Mouse (Mus musculus): ENCODE results near the gene Zfp36l1. TPM values are rescaled to one million over a fixed set of nuclear protein-coding genes. Genes with fewer than 3 reads are reported as not detected.
"Not testable (repeated sequence)": the region's sequence is repeated elsewhere in the genome, so short reads cannot be mapped to it uniquely, and the experiment has no call there.

Zfp36l1 gene
- polyA plus RNA-seq, 1 experiment from 2014 or later = 96.4 TPM

- peak; percentile 56 for DNase-seq (ENCODE audit: low spot score)
- Histone ChIP-seq H3K4me3 (peak overlapping the region; percentile 84), H3K4me1 (peaks cover 49% of the 10 kb centered on the region), H3K27ac (peak overlapping the region; percentile 99), H3K27me3 (ENCODE audit: low read depth, poor library complexity, severe bottlenecking) (no peaks in the 10 kb centered on the region), H3K9me3 (replicated peaks) (no peaks in the 10 kb centered on the region), H3K36me3 (peaks cover 33% of the 10 kb centered on the region)
- WGBS = 0% methylated on average over 26 of the region's 26 CpGs
These were observed 647 bp downstream of the Zfp36l1 start for GRCm38 (mm10) chr12:80112071-80112660.

DNA sequence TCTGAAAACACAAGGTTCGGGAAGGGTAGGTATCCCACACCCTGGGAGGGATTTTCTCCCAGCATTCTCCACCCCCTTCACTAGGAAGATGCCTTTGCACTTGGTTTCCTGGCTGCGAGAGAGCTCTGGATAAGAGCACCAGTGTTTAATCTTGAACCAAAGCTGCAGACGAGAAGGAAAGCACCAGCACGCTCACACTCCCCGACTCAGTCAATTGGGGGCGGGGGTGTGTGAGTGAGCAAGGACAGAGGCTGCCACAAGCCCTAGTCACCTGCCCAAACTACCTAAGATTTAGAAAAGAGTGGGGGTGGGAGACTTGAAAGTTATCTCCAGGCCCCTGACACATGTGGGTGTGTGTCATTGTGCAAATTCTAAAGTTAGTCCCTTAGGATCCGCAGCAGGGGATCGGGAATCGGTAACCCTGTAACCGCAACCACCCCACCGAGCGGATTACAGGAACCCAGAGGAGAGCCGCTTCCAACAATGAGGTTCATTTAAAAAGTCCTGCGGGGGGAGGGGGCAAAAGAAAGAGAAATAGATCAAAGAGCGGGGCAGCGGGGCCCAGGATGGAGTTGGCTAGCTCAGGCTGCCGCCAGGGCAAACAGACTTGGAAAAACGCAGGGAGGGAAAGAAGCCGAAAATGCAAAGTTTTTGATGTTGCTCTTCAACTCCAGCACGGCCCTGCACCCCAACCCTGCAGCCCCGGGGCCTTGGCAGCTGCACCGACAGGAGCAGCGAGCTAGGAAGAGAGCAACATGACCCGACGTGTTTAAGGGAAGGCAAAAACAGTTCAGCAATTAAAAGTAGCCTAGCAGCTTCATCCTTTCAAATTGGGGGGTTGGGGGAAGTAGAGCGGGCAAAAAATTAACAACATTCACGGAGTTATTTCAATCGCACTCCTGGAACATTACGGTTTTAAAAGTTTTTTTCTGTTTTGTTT is 1.4 kb downstream of the Zfp36l1 start:
- Histone ChIP-seq H3K4me1 (peaks cover 45% of the 10 kb centered on the region), H3K27me3 (ENCODE audit: low read depth, poor library complexity, severe bottlenecking) (no peaks in the 10 kb centered on the region), H3K9me3 (replicated peaks) (no peaks in the 10 kb centered on the region), H3K4me3 (peak overlapping the region; percentile 84), H3K27ac (peak overlapping the region; percentile 99), H3K36me3 (peaks cover 41% of the 10 kb centered on the region)
- DNase-seq (ENCODE audit: low spot score) = peak; percentile 69
- under 1% methylated on average over 29 of the region's 29 CpGs for WGBS

DNA sequence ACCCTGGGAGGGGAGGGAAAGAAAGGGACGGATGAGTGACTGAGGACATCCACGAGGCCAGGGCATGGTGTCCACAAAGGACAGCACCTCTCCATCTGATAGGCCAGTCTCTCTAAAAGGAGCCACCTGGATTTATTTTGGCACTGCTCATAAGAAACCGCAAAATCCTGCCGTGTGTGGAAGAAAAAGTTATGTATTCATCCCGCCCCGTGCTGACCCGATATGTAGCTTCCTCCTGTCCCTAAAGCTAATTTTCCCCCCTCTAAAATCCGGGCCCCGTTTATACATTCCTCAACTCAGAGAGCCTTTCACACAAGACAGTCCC is 2.3 kb downstream of the Zfp36l1 start:
- H3K4me3 ChIP-seq = peak overlapping the region; percentile 84
- no peak for DNase-seq (ENCODE audit: low spot score)
- H3K36me3 ChIP-seq = peaks cover 42% of the 10 kb centered on the region
- H3K9me3 ChIP-seq (replicated peaks) = no peaks in the 10 kb centered on the region
- H3K27ac ChIP-seq = peak overlapping the region; percentile 99
- no peaks in the 10 kb centered on the region for H3K27me3 ChIP-seq (ENCODE audit: low read depth, poor library complexity, severe bottlenecking)
- H3K4me1 ChIP-seq = peaks cover 36% of the 10 kb centered on the region
- WGBS = under 1% methylated on average over 9 of the region's 9 CpGs

- peak; percentile 74 for DNase-seq (ENCODE audit: low spot score)
- Histone ChIP-seq H3K4me1 (peaks cover 35% of the 10 kb centered on the region), H3K9me3 (replicated peaks) (no peaks in the 10 kb centered on the region), H3K4me3 (peak overlapping the region; percentile 84), H3K36me3 (peaks cover 46% of the 10 kb centered on the region), H3K27ac (peak overlapping the region; percentile 99), H3K27me3 (ENCODE audit: low read depth, poor library complexity, severe bottlenecking) (no peaks in the 10 kb centered on the region)
- WGBS = 5% methylated on average over 53 of the region's 53 CpGs
These were observed 2.9 kb downstream of the Zfp36l1 start for GRCm38 (mm10) chr12:80109753-80110545.

DNA sequence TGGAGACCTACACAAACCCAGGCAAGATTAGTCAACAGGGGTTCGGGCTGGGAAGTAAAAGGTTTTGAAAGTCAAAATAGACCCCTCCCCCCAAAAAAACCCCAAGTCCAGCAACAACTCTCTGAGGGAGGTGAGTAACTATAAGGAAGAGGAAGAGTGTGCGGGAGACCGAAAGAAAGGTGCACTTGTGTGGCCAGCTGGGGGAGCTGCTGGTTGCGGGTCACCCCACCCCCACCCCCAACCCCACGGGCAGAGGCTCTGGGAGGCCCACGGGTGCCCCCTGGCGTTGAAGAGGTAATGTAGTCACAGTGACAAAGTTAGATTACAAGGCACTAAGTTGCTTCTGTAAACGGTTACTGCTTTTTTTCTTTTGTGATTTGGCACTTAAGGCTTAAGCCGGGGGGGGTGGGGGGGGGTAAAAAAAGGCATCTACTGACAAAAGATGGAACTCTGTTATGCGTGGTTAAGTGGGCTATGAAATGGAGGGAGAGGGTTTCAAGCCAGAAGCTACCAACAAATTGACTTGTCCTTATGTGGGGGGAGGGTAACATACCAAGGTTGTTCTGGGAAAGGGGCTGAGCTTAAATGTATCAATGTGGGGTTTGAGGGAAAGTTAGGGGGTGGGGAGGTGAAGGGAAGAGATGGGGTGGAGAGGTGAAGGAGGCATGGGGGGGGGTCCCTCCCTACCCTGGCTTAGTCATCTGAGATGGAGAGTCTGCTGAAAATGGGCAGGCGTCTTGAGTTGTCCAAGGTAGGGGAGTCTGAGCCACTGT is 3.7 kb downstream of the Zfp36l1 start:
- H3K9me3 ChIP-seq (replicated peaks); H3K27me3 ChIP-seq (ENCODE audit: low read depth, poor library complexity, severe bottlenecking): not testable (repeated sequence)
- Histone ChIP-seq H3K4me3 (peak overlapping the region; percentile 84), H3K36me3 (peaks cover 46% of the 10 kb centered on the region), H3K4me1 (peaks cover 27% of the 10 kb centered on the region), H3K27ac (peak overlapping the region; percentile 99)
- peak; percentile 91 for DNase-seq (ENCODE audit: low spot score)
- WGBS = 24% methylated on average over 11 of the region's 11 CpGs

- Histone ChIP-seq H3K9me3 (replicated peaks) (no peaks in the 10 kb centered on the region), H3K4me3 (no peak overlapping the region), H3K27ac (no peak overlapping the region), H3K36me3 (peaks cover 46% of the 10 kb centered on the region), H3K27me3 (ENCODE audit: low read depth, poor library complexity, severe bottlenecking) (no peaks in the 10 kb centered on the region), H3K4me1 (peaks cover 30% of the 10 kb centered on the region)
- WGBS = 89% methylated on average over 3 of the region's 3 CpGs
- DNase-seq (ENCODE audit: low spot score) = no peak
These were observed 5.7 kb downstream of the Zfp36l1 start for GRCm38 (mm10) chr12:80106896-80107667.

DNA sequence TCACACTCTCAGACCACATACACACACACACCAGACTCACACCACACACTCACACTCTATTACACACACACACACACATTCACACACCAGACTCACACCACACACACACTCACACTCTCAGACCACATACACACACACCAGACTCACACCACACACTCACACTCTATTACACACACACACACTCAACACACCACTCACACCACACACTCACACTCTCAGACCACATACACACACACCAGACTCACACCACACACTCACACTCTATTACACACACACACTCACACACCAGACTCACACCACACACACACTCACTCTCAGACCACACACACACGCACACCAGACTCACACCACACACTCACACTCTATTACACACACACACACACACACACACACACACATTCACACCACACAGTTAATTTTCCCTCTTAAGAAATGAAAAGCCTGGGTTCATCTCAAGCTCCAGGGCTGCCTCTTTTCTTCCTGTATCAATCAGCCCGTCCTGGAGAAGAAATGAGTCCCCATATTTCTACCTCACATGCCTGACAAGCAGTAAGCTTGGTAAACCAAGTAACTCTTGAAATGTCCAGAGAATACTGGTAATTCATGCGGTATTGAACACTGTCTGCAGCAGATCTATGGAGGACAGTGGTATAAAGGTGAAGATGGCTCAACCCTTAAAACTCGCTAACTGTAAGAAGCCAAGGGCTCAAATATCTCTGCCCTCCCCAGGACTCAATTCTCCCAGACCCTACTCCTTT is 6.5 kb downstream of the Zfp36l1 start:
- Histone ChIP-seq H3K4me3 (no peak overlapping the region), H3K27me3 (ENCODE audit: low read depth, poor library complexity, severe bottlenecking) (no peaks in the 10 kb centered on the region), H3K36me3 (peaks cover 46% of the 10 kb centered on the region), H3K4me1 (peaks cover 30% of the 10 kb centered on the region), H3K9me3 (replicated peaks) (no peaks in the 10 kb centered on the region), H3K27ac (no peak overlapping the region)
- DNase-seq (ENCODE audit: low spot score) = no peak
- WGBS = 88% methylated on average over 4 of the region's 4 CpGs

DNA sequence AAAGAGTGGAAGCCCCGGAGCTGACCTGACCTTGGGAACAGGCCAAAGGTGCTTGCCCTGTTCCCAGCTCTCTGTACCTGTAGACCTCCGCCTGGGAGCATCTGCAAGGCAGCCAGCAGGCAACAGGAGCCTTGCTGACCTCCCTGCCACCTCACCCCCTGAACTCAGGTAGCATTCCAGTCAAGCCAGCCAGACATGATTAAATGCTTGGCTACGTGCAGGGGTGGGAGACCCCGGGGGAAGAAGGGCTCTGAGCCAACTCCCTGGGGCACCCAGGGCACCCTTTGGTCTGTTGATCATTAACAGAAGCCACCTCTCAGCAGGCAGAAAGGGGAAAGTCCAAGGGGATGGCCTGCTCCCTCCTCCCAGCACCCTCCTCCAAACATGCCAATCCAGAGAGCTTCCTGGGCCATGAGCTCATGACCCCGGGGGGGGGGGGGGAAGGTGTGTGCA is 9.3 kb downstream of the Zfp36l1 start:
- peaks cover 25% of the 10 kb centered on the region for H3K36me3 ChIP-seq
- H3K27ac ChIP-seq = peak overlapping the region; percentile 68
- no peaks in the 10 kb centered on the region for H3K27me3 ChIP-seq (ENCODE audit: low read depth, poor library complexity, severe bottlenecking)
- no peak for DNase-seq (ENCODE audit: low spot score)
- no peaks in the 10 kb centered on the region for H3K9me3 ChIP-seq (replicated peaks)
- WGBS = 40% methylated on average over 5 of the region's 5 CpGs
- peaks cover 9% of the 10 kb centered on the region for H3K4me1 ChIP-seq
- H3K4me3 ChIP-seq = no peak overlapping the region

DNA sequence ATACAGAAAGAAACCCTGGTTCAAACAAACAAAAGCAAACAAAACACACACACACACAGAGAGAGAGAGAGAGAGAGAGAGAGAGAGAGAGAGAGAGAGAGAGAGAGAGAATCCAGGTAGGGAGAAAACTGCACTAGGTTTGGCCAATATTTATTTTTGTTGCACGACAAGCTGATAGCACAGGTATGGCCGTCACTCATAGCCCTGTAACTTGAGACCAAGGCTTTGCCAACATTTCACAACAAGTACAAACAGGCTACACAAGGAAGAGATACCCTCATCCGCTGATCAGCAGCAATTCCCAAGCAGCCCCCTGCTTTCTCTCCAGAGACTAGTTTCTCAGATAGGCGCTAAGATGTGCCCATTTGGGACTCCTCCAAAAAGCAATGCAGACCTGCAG is 9.7 kb downstream of the Zfp36l1 start:
- Histone ChIP-seq H3K4me3 (no peak overlapping the region), H3K27me3 (ENCODE audit: low read depth, poor library complexity, severe bottlenecking) (no peaks in the 10 kb centered on the region), H3K4me1 (peaks cover 9% of the 10 kb centered on the region), H3K9me3 (replicated peaks) (no peaks in the 10 kb centered on the region), H3K36me3 (peaks cover 22% of the 10 kb centered on the region), H3K27ac (peak overlapping the region; percentile 68)
- DNase-seq (ENCODE audit: low spot score) = no peak
- 65% methylated on average over 4 of the region's 4 CpGs for WGBS

DNA sequence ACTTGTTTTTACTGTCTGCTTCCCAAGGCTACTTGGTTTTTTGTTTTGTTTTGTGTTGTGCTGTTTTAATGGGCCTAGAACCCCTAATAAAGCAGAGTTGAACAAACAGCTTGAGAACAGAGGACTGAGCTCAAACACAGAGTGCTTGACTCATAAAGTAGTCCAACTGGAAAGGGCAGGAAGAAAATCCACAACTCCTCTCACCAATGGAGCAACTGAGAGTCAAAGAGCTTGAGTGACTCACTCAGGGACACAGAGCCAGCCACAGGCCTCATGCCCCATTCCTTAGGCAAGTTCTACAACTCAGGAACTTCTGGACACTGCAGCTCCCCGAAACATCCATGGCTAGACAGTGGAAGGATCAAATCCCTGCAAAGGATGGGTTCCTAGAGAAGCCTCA is 14.0 kb downstream of the Zfp36l1 start:
- H3K27me3 ChIP-seq (ENCODE audit: low read depth, poor library complexity, severe bottlenecking) = no peaks in the 10 kb centered on the region
- H3K9me3 ChIP-seq (replicated peaks) = no peaks in the 10 kb centered on the region
- 83% methylated on average over 1 of the region's 1 CpGs for WGBS
- 0 out of 2 replicates have a peak overlapping the region, but pooled peaks have one; percentile 4 for H3K27ac ChIP-seq
- no peaks in the 10 kb centered on the region for H3K36me3 ChIP-seq
- no peak overlapping the region for H3K4me3 ChIP-seq
- peaks cover 13% of the 10 kb centered on the region for H3K4me1 ChIP-seq
- DNase-seq (ENCODE audit: low spot score) = no peak

- H3K27ac ChIP-seq = no peak overlapping the region
- H3K36me3 ChIP-seq = no peaks in the 10 kb centered on the region
- no peak for DNase-seq (ENCODE audit: low spot score)
- H3K4me3 ChIP-seq = no peak overlapping the region
- WGBS = 83% methylated on average over 6 of the region's 6 CpGs
- H3K9me3 ChIP-seq (replicated peaks) = no peaks in the 10 kb centered on the region
- peaks cover 5% of the 10 kb centered on the region; the same call in 1 of the 2 replicates for H3K4me1 ChIP-seq
- no peaks in the 10 kb centered on the region for H3K27me3 ChIP-seq (ENCODE audit: low read depth, poor library complexity, severe bottlenecking)
These were observed 16.1 kb downstream of the Zfp36l1 start for GRCm38 (mm10) chr12:80096734-80097133.
